Mouse (Mus musculus) CD4-positive naive resting alpha-beta T cell, adult 76 days (primary cell): ENCODE measurements around the gene Ormdl2. TPM values are rescaled to one million over a fixed set of nuclear protein-coding genes. Genes with fewer than 3 reads are reported as not detected.

Experiments
- total RNA-seq: library from RNA; stranded (reverse); gene quantifications from one replicate; pipeline ENCODE4 v1.2.4, GENCODE M21; 2023

The Ormdl2 gene
- total RNA-seq = 15.3 TPM

DNA sequence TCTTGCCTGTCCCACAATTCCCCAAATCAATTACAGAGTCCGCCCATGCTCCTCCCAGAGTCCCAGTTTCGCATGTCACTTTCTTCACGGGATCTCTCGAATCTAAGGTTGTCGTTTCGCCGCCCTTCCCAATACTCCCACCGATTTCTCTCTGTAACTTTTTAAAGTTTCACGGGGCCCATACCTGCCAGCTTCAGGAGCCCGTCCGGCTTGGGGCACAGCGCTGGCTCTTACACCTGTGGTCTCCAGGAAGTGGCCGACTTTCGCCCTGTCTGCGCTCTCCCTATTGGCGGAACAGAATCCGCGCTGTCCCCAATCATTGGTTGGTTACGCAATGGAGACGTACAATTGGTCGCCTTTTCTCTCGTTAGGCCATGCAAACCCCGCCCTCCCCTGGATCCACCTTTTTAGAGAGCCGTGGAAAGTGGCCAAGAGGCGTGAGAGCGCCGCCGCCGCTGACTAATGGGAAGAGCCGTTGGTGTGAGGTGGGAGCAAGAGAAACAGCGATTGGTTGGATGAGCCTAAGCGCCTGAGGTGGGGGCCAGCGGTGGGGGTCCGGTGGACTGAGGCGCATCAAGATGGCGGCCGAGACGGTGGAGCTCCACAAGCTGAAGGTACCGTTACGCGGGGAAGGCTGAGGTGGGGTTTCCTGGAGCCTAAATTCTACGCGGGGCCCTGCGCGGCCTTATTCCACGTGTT, at the start of gene Ormdl2:
Ormdl2 (minus strand) TSS at position 288 of the 699 bp plus-strand sequence.

DNA sequence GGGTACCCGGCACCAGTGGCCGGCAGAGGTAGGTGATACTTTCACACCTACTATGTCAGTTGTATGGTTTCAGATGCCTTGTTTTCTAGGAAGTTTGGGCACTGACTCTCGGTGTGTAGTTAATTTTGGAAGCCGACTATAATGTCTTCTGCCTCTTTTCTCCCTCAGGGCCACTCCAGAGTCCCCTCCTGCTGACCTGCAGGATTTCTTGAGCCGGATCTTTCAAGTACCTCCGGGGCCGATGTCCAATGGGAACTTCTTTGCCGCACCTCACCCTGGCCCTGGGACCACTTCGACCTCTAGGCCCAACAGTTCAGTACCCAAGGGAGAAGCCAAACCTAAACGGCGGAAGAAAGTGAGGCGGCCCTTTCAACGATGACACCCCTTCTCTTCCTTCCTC, 4.4 kb downstream of the Ormdl2 start, which contains the start of gene Sarnp:
Sarnp (plus strand) TSS at position 301 of the 400 bp plus-strand sequence.

GRCm38 (mm10) chr10:128804271-128805091, 17.0 kb downstream of the Ormdl2 start, which contains the start of gene Tmem198b:
Tmem198b (minus strand) TSS chr10:128804370.

GRCm38 (mm10) chr10:128803771-128804270, 17.6 kb downstream of the Ormdl2 start, which contains the start of gene Dnajc14:
Dnajc14 (plus strand) TSS chr10:128804062.

DNA sequence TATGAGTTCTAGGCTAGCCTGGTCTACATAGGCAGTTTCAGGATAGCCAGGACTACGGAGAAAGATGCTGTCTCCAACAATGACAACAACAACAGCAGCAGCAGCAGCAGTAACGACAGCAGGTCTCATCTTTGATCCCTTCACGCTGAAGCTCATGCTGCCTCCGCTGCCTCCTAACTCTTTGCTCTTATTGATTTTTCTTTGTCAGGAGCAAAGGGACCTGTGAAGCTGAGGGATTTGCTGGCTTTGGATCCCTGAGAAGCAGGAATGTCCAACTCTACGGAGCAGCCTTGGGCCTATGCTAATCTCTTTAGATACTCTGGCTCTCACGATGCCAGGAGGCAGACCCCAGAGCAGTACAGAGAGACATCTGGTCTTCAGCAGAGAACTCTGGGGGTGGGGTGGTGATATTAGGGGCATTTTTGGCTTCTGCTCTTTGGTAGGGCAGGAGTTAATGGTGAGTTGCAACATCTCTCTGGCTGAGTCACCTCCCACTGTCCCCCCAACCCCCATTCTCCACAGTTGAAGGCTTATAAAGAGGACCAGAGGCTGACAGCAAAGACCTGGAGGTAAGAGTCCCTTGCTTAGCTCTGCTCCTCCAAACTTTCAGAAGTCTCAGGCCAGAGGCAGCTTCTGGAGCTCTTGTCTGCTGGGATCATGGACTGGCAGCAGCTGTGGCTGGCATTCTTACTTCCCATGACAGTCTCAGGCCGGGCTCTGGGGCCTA, 30.9 kb downstream of the Ormdl2 start, which contains the start of gene Mmp19:
Mmp19 (plus strand) TSS at position 513 of the 727 bp plus-strand sequence.

Other genes starting within 250 kb of the Ormdl2 start
- 1.3 TPM for gene Erbb3, start 232.0 kb downstream of the Ormdl2 start, total RNA-seq
- 1,431 TPM for gene Rps26, start 194.9 kb downstream of the Ormdl2 start, total RNA-seq
- gene Ikzf4, start 175.7 kb downstream of the Ormdl2 start, total RNA-seq = 9.6 TPM
- 10.1 TPM for gene Suox, start 147.6 kb downstream of the Ormdl2 start, total RNA-seq
- gene Rab5b, start 125.4 kb downstream of the Ormdl2 start, total RNA-seq = 32.6 TPM
- not detected for gene Pmel, start 117.5 kb downstream of the Ormdl2 start, total RNA-seq
- 32.6 TPM for gene Cdk2, start 116.6 kb downstream of the Ormdl2 start, total RNA-seq
- gene Dgka, start 76.8 kb downstream of the Ormdl2 start, total RNA-seq = 837 TPM
- 82.4 TPM for gene Pym1, start 73.8 kb downstream of the Ormdl2 start, total RNA-seq
- gene Mmp19, start 30.7 kb downstream of the Ormdl2 start, total RNA-seq = 0.32 TPM
- gene Dnajc14, start 17.6 kb downstream of the Ormdl2 start, total RNA-seq = 57.9 TPM
- 6.4 TPM for gene Tmem198b, start 17.3 kb downstream of the Ormdl2 start, total RNA-seq
- 50.3 TPM for gene Sarnp, start 4.3 kb downstream of the Ormdl2 start, total RNA-seq
- 10.7 TPM for gene Gdf11, start 70.1 kb upstream of the Ormdl2 start, total RNA-seq
- gene Cd63, start 79.3 kb upstream of the Ormdl2 start, total RNA-seq = 1.9 TPM
- 13.7 TPM for gene Rdh5, start 101.2 kb upstream of the Ormdl2 start, total RNA-seq
- 53.3 TPM for gene Bloc1s1, start 102.4 kb upstream of the Ormdl2 start, total RNA-seq
- gene Itga7, start 112.2 kb upstream of the Ormdl2 start, total RNA-seq = 14.3 TPM
- not detected for gene Mettl7b, start 139.3 kb upstream of the Ormdl2 start, total RNA-seq
- 1.7 TPM for gene Olfr9, start 167.8 kb upstream of the Ormdl2 start, total RNA-seq
- gene Olfr763, start 189.1 kb upstream of the Ormdl2 start, total RNA-seq = 0.23 TPM
- not detected for gene Olfr764-ps1, start 218.3 kb upstream of the Ormdl2 start, total RNA-seq
- not detected for gene Olfr765, start 228.4 kb upstream of the Ormdl2 start, total RNA-seq
- gene Olfr766-ps1, start 247.3 kb upstream of the Ormdl2 start, total RNA-seq = not detected